Mouse (Mus musculus): ENCODE results near the gene Prss57. TPM values are rescaled to one million over a fixed set of nuclear protein-coding genes. Genes with fewer than 3 reads are reported as not detected.

Gene Prss57
- polyA plus RNA-seq, 1 experiment from 2014 or later: 7.1 TPM

DNA sequence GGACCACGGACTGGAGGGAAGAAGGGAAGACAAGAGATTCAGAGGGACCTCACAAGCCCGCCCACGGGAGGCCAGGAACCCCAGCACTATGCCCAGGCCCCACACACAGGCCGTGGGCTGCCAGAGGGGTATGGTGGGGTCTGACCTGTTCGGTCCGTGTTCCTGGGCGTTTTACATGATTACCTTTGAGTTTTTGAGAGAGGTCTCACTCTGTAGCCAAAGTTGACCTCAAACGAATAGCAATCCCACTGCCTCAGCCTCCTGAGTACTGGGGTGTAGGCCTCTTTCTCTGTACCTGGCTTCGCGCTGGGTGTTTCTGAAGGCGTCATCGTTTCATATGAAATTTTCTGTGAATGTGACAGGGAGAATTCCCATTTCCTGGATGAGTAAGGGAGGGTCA, 31.0 kb upstream of the Prss57 start:
- H3K4me2 ChIP-seq: no peak overlapping the region
- 74% methylated on average over 12 of the region's 12 CpGs for WGBS (ENCODE audit: insufficient replicate concordance)
- H3K4me3 ChIP-seq (replicated peaks): no peak overlapping the region
- no peak for ATAC-seq (ENCODE audit: insufficient read depth)
- H3K27me3 ChIP-seq: no peaks in the 10 kb centered on the region
- H3K4me1 ChIP-seq (replicated peaks): peaks cover 24% of the 10 kb centered on the region
- no peak overlapping the region for H3K27ac ChIP-seq (replicated peaks)
- no peaks in the 10 kb centered on the region for H3K36me3 ChIP-seq (replicated peaks)
- no peaks in the 10 kb centered on the region for H3K9me3 ChIP-seq (replicated peaks)
- H3K9ac ChIP-seq: no peak overlapping the region

GRCm38 (mm10) chr10:79820782-79821181, 30.0 kb upstream of the Prss57 start, which contains the start of gene Misp:
TSS of gene Misp (plus strand) at chr10:79820989.
- Histone ChIP-seq H3K4me2 (no peak within 1 kb of the TSS), H3K36me3 (replicated peaks) (no peaks in the 10 kb centered on the region), H3K27me3 (no peaks in the 10 kb centered on the region), H3K27ac (replicated peaks) (no peak within 1 kb of the TSS), H3K4me3 (replicated peaks) (no peak within 1 kb of the TSS), H3K9ac (no peak within 1 kb of the TSS), H3K9me3 (replicated peaks) (no peaks in the 10 kb centered on the region), H3K4me1 (replicated peaks) (peaks cover 24% of the 10 kb centered on the region)
- no peak for ATAC-seq (ENCODE audit: insufficient read depth)
- 57% methylated on average over 11 of the region's 11 CpGs for WGBS (ENCODE audit: insufficient replicate concordance)

GRCm38 (mm10) chr10:79820277-79820676, 29.5 kb upstream of the Prss57 start:
- WGBS (ENCODE audit: insufficient replicate concordance): 70% methylated on average over 8 of the region's 8 CpGs
- Histone ChIP-seq H3K4me3 (replicated peaks) (no peak overlapping the region), H3K27me3 (no peaks in the 10 kb centered on the region), H3K4me2 (no peak overlapping the region), H3K4me1 (replicated peaks) (peaks cover 24% of the 10 kb centered on the region), H3K9ac (no peak overlapping the region), H3K36me3 (replicated peaks) (no peaks in the 10 kb centered on the region), H3K9me3 (replicated peaks) (no peaks in the 10 kb centered on the region), H3K27ac (replicated peaks) (no peak overlapping the region)
- no peak for ATAC-seq (ENCODE audit: insufficient read depth)

DNA sequence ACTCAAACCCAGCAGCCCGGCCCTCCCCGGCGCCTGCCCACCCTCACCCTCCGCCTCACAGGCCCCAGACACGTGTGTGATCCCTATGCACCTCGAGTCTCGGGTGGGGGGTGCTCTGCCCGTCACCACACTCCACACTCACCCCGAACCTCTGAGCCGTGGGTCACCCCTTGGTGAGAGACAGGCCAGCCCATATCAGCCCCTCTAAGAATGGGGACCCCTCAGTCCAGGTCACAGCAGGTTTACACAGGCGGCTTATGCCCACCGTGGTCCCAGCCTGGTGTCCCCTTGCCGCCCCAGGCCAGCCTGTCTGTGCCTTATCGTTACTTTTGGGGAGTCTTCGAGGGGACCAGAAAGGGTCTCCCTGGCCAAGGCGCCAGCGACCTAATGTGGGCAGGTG, 28.8 kb upstream of the Prss57 start:
- WGBS (ENCODE audit: insufficient replicate concordance): 79% methylated on average over 17 of the region's 17 CpGs
- no peak overlapping the region for H3K4me3 ChIP-seq (replicated peaks)
- no peaks in the 10 kb centered on the region for H3K27me3 ChIP-seq
- H3K9ac ChIP-seq: no peak overlapping the region
- no peaks in the 10 kb centered on the region for H3K36me3 ChIP-seq (replicated peaks)
- no peak overlapping the region for H3K27ac ChIP-seq (replicated peaks)
- no peak for ATAC-seq (ENCODE audit: insufficient read depth)
- peaks cover 21% of the 10 kb centered on the region for H3K4me1 ChIP-seq (replicated peaks)
- no peaks in the 10 kb centered on the region for H3K9me3 ChIP-seq (replicated peaks)
- no peak overlapping the region for H3K4me2 ChIP-seq

DNA sequence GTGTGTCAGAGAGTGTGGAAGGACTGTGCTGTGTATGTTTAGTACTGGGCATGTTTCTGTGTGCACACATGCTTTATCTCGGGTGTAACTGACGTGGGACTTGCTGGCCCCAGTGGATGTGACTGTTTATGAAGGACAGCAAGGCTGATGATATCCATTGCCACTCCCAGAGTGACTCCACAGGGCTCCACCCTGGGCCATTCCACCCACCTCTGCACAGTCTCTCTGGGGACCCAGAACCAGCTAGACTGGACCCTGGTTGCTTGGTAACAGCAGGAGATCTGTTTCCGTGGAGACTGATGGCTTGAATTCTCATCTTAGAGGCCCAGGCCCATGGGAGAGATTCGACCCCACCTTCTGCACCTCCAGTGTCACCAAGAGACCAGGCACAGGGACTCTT, 27.5 kb upstream of the Prss57 start:
- no peak for ATAC-seq (ENCODE audit: insufficient read depth)
- H3K9me3 ChIP-seq (replicated peaks): no peaks in the 10 kb centered on the region
- no peak overlapping the region for H3K4me2 ChIP-seq
- H3K27me3 ChIP-seq: no peaks in the 10 kb centered on the region
- 43% methylated on average over 4 of the region's 4 CpGs for WGBS (ENCODE audit: insufficient replicate concordance)
- no peak overlapping the region for H3K4me3 ChIP-seq (replicated peaks)
- peaks cover 11% of the 10 kb centered on the region for H3K4me1 ChIP-seq (replicated peaks)
- no peak overlapping the region for H3K27ac ChIP-seq (replicated peaks)
- H3K9ac ChIP-seq: no peak overlapping the region
- no peaks in the 10 kb centered on the region for H3K36me3 ChIP-seq (replicated peaks)

DNA sequence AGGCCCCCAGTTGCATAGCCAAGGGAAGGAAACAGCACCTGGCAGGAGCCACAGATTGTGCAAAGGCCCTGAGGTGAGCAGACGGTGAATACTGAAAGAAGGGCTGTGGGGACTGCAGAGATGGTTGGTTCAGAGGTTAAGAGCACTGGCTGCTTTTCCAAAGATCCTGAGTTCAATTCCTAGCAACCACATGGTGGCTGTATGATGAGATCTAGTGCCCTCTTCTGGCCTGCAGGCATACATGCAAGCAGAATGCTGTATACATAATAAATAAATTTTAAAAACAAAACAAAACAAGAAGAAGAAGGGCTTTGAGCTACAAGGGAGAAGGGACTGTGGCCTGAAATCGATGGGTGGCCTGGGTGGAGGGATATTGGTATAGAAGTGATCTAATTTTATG, 26.4 kb upstream of the Prss57 start:
- Histone ChIP-seq H3K4me2 (no peak overlapping the region), H3K36me3 (replicated peaks) (no peaks in the 10 kb centered on the region), H3K4me1 (replicated peaks) (peaks cover 5% of the 10 kb centered on the region), H3K9ac (no peak overlapping the region), H3K4me3 (replicated peaks) (no peak overlapping the region), H3K27me3 (no peaks in the 10 kb centered on the region), H3K9me3 (replicated peaks) (no peaks in the 10 kb centered on the region), H3K27ac (replicated peaks) (no peak overlapping the region)
- ATAC-seq (ENCODE audit: insufficient read depth): no peak
- WGBS (ENCODE audit: insufficient replicate concordance): 50% methylated on average over 2 of the region's 2 CpGs

DNA sequence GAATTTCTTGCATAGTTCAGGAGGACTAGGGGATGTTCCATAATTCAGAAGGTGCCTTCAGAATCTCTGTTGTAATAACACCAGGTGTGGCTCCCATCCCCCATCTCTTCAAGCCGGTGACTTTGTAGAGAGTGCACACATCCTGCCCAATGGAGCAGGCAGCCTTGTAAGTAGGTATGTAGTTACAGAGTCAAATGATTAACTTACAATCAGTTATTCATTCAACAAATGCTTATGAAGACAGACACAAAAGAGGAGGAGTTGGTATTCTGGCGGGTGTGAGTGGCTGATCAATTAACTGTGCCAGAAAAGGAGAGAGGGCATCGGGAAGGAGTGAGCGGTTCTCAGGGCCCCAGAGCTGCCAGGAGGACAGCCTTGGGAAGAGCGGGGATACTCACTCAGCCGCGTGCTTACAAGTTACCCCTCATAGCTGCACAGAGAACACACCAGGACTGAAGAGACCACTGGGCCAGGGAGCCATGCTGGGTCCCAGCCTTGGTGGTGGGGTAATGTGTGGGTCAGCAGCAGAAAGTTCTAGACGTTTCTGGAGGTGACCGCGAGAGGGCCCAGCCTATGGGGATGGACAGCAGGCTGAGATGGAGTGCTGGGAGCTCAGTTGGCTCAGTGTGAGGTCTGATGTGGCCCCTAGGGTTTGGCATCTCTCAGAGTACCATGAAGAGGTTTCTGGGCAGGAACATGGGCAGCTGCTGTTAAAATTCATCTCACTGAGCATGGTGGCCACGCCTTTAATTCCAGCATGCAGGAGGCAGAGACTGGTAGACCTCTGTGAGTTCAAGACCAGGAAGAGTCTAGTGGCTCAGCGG, 25.1 kb upstream of the Prss57 start:
- Histone ChIP-seq H3K4me2 (no peak overlapping the region), H3K4me1 (replicated peaks) (peaks cover 11% of the 10 kb centered on the region; the same call in 1 of the 2 replicates), H3K9ac (no peak overlapping the region), H3K27ac (replicated peaks) (no peak overlapping the region), H3K27me3 (no peaks in the 10 kb centered on the region), H3K36me3 (replicated peaks) (no peaks in the 10 kb centered on the region), H3K4me3 (replicated peaks) (no peak overlapping the region), H3K9me3 (replicated peaks) (no peaks in the 10 kb centered on the region)
- 73% methylated on average over 12 of the region's 12 CpGs for WGBS (ENCODE audit: insufficient replicate concordance)
- ATAC-seq (ENCODE audit: insufficient read depth): no peak

- Histone ChIP-seq H3K27me3 (no peaks in the 10 kb centered on the region), H3K4me2 (no peak overlapping the region), H3K36me3 (replicated peaks) (no peaks in the 10 kb centered on the region), H3K9me3 (replicated peaks) (no peaks in the 10 kb centered on the region), H3K9ac (no peak overlapping the region), H3K4me1 (replicated peaks) (peaks cover 12% of the 10 kb centered on the region), H3K4me3 (replicated peaks) (no peak overlapping the region), H3K27ac (replicated peaks) (no peak overlapping the region)
- 52% methylated on average over 5 of the region's 5 CpGs for WGBS (ENCODE audit: insufficient replicate concordance)
- ATAC-seq (ENCODE audit: insufficient read depth): no peak
These were observed 23.6 kb upstream of the Prss57 start for GRCm38 (mm10) chr10:79814271-79814842.

DNA sequence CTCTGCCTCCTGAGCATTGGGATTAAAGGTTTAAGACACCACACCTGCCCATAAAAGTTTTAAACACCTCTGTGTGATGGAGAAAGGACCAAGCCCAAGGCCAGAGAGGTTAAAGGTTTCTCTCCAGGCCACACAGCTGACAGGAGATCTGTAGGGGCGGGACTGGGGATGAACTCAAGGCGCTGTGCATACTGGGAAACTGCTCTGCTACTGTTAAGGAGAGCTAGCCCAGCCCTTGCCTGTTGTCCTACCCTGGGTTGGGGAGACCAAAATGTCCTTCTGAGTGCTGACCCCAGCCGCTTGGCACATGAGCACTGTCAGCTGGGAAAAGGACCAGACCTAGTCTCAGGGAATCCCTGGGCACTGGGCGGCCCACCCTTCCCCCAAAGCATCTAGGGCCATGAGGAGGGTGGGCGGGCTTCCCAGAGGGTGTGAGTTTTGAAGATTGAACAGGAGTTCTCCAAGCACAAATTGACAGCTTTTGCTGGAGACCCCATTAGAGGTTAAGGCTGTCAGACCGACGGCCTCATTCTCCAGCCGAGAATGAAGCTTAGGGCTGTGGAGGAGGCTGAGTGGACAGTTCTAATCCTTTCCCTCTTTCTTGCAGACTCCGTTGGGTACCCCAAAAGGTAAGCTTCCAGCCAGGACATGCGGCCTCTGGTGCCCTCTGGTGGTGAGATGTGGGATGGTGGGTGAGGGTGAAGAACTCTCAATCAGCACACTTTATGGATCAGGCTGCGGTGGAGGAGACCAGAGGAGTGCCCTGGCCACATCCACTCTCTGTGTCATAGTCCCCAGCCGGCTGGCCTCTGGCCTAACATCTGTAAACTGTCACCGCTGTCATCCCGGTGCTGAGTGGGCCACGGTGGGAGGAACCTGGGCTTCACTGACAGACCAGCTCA, 21.2 kb upstream of the Prss57 start:
- 0 out of 2 replicates have a peak, but pooled peaks have one; percentile 21 for ATAC-seq (ENCODE audit: insufficient read depth)
- Histone ChIP-seq H3K4me1 (replicated peaks) (peaks cover 22% of the 10 kb centered on the region), H3K27ac (replicated peaks) (no peak overlapping the region), H3K27me3 (no peaks in the 10 kb centered on the region), H3K4me3 (replicated peaks) (no peak overlapping the region), H3K36me3 (replicated peaks) (no peaks in the 10 kb centered on the region), H3K4me2 (no peak overlapping the region), H3K9ac (no peak overlapping the region), H3K9me3 (replicated peaks) (no peaks in the 10 kb centered on the region)
- WGBS (ENCODE audit: insufficient replicate concordance): 22% methylated on average over 15 of the region's 15 CpGs

- Histone ChIP-seq H3K4me2 (no peak overlapping the region), H3K4me3 (replicated peaks) (no peak overlapping the region), H3K9ac (no peak overlapping the region), H3K27ac (replicated peaks) (no peak overlapping the region), H3K36me3 (replicated peaks) (no peaks in the 10 kb centered on the region), H3K27me3 (no peaks in the 10 kb centered on the region), H3K4me1 (replicated peaks) (peaks cover 44% of the 10 kb centered on the region), H3K9me3 (replicated peaks) (no peaks in the 10 kb centered on the region)
- no peak for ATAC-seq (ENCODE audit: insufficient read depth)
- WGBS (ENCODE audit: insufficient replicate concordance): 80% methylated on average over 11 of the region's 11 CpGs
These were observed 18.0 kb upstream of the Prss57 start for GRCm38 (mm10) chr10:79808728-79809127.

- 56% methylated on average over 11 of the region's 11 CpGs for WGBS (ENCODE audit: insufficient replicate concordance)
- no peak overlapping the region for H3K27ac ChIP-seq (replicated peaks)
- no peak for ATAC-seq (ENCODE audit: insufficient read depth)
These were observed 17.1 kb upstream of the Prss57 start for GRCm38 (mm10) chr10:79807826-79808225.

More at GRCm38 (mm10) chr10:79807826-79808225, 17.1 kb upstream of the Prss57 start:
- Histone ChIP-seq H3K9me3 (replicated peaks) (no peaks in the 10 kb centered on the region), H3K4me2 (no peak overlapping the region), H3K4me1 (replicated peaks) (peaks cover 53% of the 10 kb centered on the region), H3K27me3 (no peaks in the 10 kb centered on the region), H3K9ac (no peak overlapping the region), H3K36me3 (replicated peaks) (no peaks in the 10 kb centered on the region), H3K4me3 (replicated peaks) (no peak overlapping the region)
